Mouse (Mus musculus): ENCODE measurements around the gene Bsg. TPM values are rescaled to one million over a fixed set of nuclear protein-coding genes. Genes with fewer than 3 reads are reported as not detected.

Bsg gene
- polyA plus RNA-seq, 1 experiment from 2014 or later = 1,200 TPM

GRCm38 (mm10) chr10:79726090-79726489 lies 21.8 kb downstream of the Bsg start:
- 45% methylated on average over 11 of the region's 11 CpGs for WGBS
- Histone ChIP-seq H3K4me1 (ENCODE audit: control insufficient read depth in 2 of 2, insufficient read depth in 2 of 2, low read length in 2 of 2) (peaks cover 6 to 12% of the 10 kb centered on the region in 2 experiments; a peak in 3 of 4 replicates), H3K27ac (replicated peaks in 1 of 2; ENCODE audit: control insufficient read depth in 1 of 2, insufficient read depth in 1 of 2, low read depth in 2 of 2, low read length in 2 of 2) (no peak overlapping the region), H3K4me3 (ENCODE audit: control insufficient read depth in 1 of 2, insufficient read depth in 1 of 2, low read depth in 1 of 2, low read length in 2 of 2) (no peak overlapping the region), H3K27me3 (ENCODE audit: control insufficient read depth, insufficient read depth, low read length) (no peaks in the 10 kb centered on the region), H3K9me3 (ENCODE audit: control insufficient read depth, low read length) (no peaks in the 10 kb centered on the region), H3K9ac (ENCODE audit: low read length) (no peak overlapping the region), H3K4me2 (ENCODE audit: low read length) (no peak overlapping the region), H3K36me3 (ENCODE audit: control insufficient read depth, insufficient read depth, low read length) (no peaks in the 10 kb centered on the region)
- no peak for ATAC-seq (ENCODE audit: insufficient number of reproducible peaks, insufficient read depth, low FRiP score, low read depth)

GRCm38 (mm10) chr10:79728323-79729249 lies 24.3 kb downstream of the Bsg start:
- ATAC-seq (ENCODE audit: insufficient number of reproducible peaks, insufficient read depth, low FRiP score, low read depth) = no peak
- Histone ChIP-seq H3K4me3 (ENCODE audit: control insufficient read depth in 1 of 2, insufficient read depth in 1 of 2, low read depth in 1 of 2, low read length in 2 of 2) (no peak overlapping the region), H3K4me2 (ENCODE audit: low read length) (no peak overlapping the region), H3K9ac (ENCODE audit: low read length) (no peak overlapping the region), H3K4me1 (ENCODE audit: control insufficient read depth in 2 of 2, insufficient read depth in 2 of 2, low read length in 2 of 2) (peaks cover 6 to 10% of the 10 kb centered on the region in 2 experiments; a peak in 3 of 4 replicates), H3K36me3 (ENCODE audit: control insufficient read depth, insufficient read depth, low read length) (no peaks in the 10 kb centered on the region), H3K27ac (replicated peaks in 1 of 2; ENCODE audit: control insufficient read depth in 1 of 2, insufficient read depth in 1 of 2, low read depth in 2 of 2, low read length in 2 of 2) (no peak overlapping the region), H3K27me3 (ENCODE audit: control insufficient read depth, insufficient read depth, low read length) (no peaks in the 10 kb centered on the region), H3K9me3 (ENCODE audit: control insufficient read depth, low read length) (peaks cover 4% of the 10 kb centered on the region; the same call in 1 of the 2 replicates)
- WGBS = 67% methylated on average over 28 of the region's 28 CpGs

- no peak for ATAC-seq (ENCODE audit: insufficient number of reproducible peaks, insufficient read depth, low FRiP score, low read depth)
- no peak overlapping the region for H3K27ac ChIP-seq (replicated peaks in 1 of 2; ENCODE audit: control insufficient read depth in 1 of 2, insufficient read depth in 1 of 2, low read depth in 2 of 2, low read length in 2 of 2)
- WGBS = 63% methylated on average over 13 of the region's 13 CpGs
Measured at GRCm38 (mm10) chr10:79729357-79729965, 25.2 kb downstream of the Bsg start.

GRCm38 (mm10) chr10:79732500-79732899 lies 28.2 kb downstream of the Bsg start:
- Histone ChIP-seq H3K9ac (ENCODE audit: low read length) (no peak overlapping the region), H3K27ac (replicated peaks in 1 of 2; ENCODE audit: control insufficient read depth in 1 of 2, insufficient read depth in 1 of 2, low read depth in 2 of 2, low read length in 2 of 2) (no peak overlapping the region), H3K4me2 (ENCODE audit: low read length) (no peak overlapping the region), H3K36me3 (ENCODE audit: control insufficient read depth, insufficient read depth, low read length) (peaks cover 33% of the 10 kb centered on the region), H3K27me3 (ENCODE audit: control insufficient read depth, insufficient read depth, low read length) (peaks cover 8% of the 10 kb centered on the region; the same call in 1 of the 2 replicates), H3K4me3 (ENCODE audit: control insufficient read depth in 1 of 2, insufficient read depth in 1 of 2, low read depth in 1 of 2, low read length in 2 of 2) (no peak overlapping the region), H3K9me3 (ENCODE audit: control insufficient read depth, low read length) (peaks cover 22% of the 10 kb centered on the region), H3K4me1 (ENCODE audit: control insufficient read depth in 2 of 2, insufficient read depth in 2 of 2, low read length in 2 of 2) (peaks cover 2 to 4% of the 10 kb centered on the region in 2 experiments; a peak in 3 of 4 replicates)
- ATAC-seq (ENCODE audit: insufficient number of reproducible peaks, insufficient read depth, low FRiP score, low read depth) = no peak
- 95% methylated on average over 1 of the region's 1 CpGs for WGBS

More at GRCm38 (mm10) chr10:79729357-79729965, 25.2 kb downstream of the Bsg start:
- Histone ChIP-seq H3K36me3 (ENCODE audit: control insufficient read depth, insufficient read depth, low read length) (peaks cover 7% of the 10 kb centered on the region), H3K9ac (ENCODE audit: low read length) (0 out of 2 replicates have a peak overlapping the region, but pooled peaks have one; percentile 11), H3K4me3 (ENCODE audit: control insufficient read depth in 1 of 2, insufficient read depth in 1 of 2, low read depth in 1 of 2, low read length in 2 of 2) (no peak overlapping the region), H3K4me2 (ENCODE audit: low read length) (no peak overlapping the region), H3K9me3 (ENCODE audit: control insufficient read depth, low read length) (peaks cover 4% of the 10 kb centered on the region; the same call in 1 of the 2 replicates), H3K4me1 (ENCODE audit: control insufficient read depth in 2 of 2, insufficient read depth in 2 of 2, low read length in 2 of 2) (peaks cover 2 to 4% of the 10 kb centered on the region in 2 experiments; a peak in 3 of 4 replicates), H3K27me3 (ENCODE audit: control insufficient read depth, insufficient read depth, low read length) (no peaks in the 10 kb centered on the region)

- 78% methylated on average over 15 of the region's 15 CpGs for WGBS
- peaks cover 2 to 4% of the 10 kb centered on the region in 2 experiments; a peak in 3 of 4 replicates for H3K4me1 ChIP-seq (ENCODE audit: control insufficient read depth in 2 of 2, insufficient read depth in 2 of 2, low read length in 2 of 2)
- H3K4me3 ChIP-seq (ENCODE audit: control insufficient read depth in 1 of 2, insufficient read depth in 1 of 2, low read depth in 1 of 2, low read length in 2 of 2) = no peak overlapping the region
- no peak overlapping the region for H3K27ac ChIP-seq (replicated peaks in 1 of 2; ENCODE audit: control insufficient read depth in 1 of 2, insufficient read depth in 1 of 2, low read depth in 2 of 2, low read length in 2 of 2)
- ATAC-seq (ENCODE audit: insufficient number of reproducible peaks, insufficient read depth, low FRiP score, low read depth) = no peak
- peaks cover 46% of the 10 kb centered on the region for H3K36me3 ChIP-seq (ENCODE audit: control insufficient read depth, insufficient read depth, low read length)
- no peak overlapping the region for H3K9ac ChIP-seq (ENCODE audit: low read length)
- H3K9me3 ChIP-seq (ENCODE audit: control insufficient read depth, low read length) = peaks cover 35% of the 10 kb centered on the region
- peaks cover 8% of the 10 kb centered on the region; the same call in 1 of the 2 replicates for H3K27me3 ChIP-seq (ENCODE audit: control insufficient read depth, insufficient read depth, low read length)
- H3K4me2 ChIP-seq (ENCODE audit: low read length) = no peak overlapping the region
Measured at GRCm38 (mm10) chr10:79733847-79734246, 29.6 kb downstream of the Bsg start.

- peaks cover 50% of the 10 kb centered on the region for H3K9me3 ChIP-seq (ENCODE audit: control insufficient read depth, low read length)
- no peak overlapping the region for H3K4me3 ChIP-seq (ENCODE audit: control insufficient read depth in 1 of 2, insufficient read depth in 1 of 2, low read depth in 1 of 2, low read length in 2 of 2)
- WGBS = 25% methylated on average over 42 of the region's 52 CpGs
- H3K27me3 ChIP-seq (ENCODE audit: control insufficient read depth, insufficient read depth, low read length) = peaks cover 8% of the 10 kb centered on the region; the same call in 1 of the 2 replicates
- H3K4me2 ChIP-seq (ENCODE audit: low read length) = peak overlapping the region; percentile 25; the same call in 1 of the 2 replicates
- no peaks in the 10 kb centered on the region for H3K4me1 ChIP-seq (ENCODE audit: control insufficient read depth in 2 of 2, insufficient read depth in 2 of 2, low read length in 2 of 2)
- peaks cover 61% of the 10 kb centered on the region for H3K36me3 ChIP-seq (ENCODE audit: control insufficient read depth, insufficient read depth, low read length)
- no peak overlapping the region for H3K27ac ChIP-seq (replicated peaks in 1 of 2; ENCODE audit: control insufficient read depth in 1 of 2, insufficient read depth in 1 of 2, low read depth in 2 of 2, low read length in 2 of 2)
- no peak overlapping the region for H3K9ac ChIP-seq (ENCODE audit: low read length)
- no peak for ATAC-seq (ENCODE audit: insufficient number of reproducible peaks, insufficient read depth, low FRiP score, low read depth)
Measured at GRCm38 (mm10) chr10:79735361-79735760, 31.1 kb downstream of the Bsg start.

GRCm38 (mm10) chr10:79736706-79737105 lies 32.4 kb downstream of the Bsg start:
- Histone ChIP-seq H3K4me1 (ENCODE audit: control insufficient read depth in 2 of 2, insufficient read depth in 2 of 2, low read length in 2 of 2) (no peaks in the 10 kb centered on the region), H3K36me3 (ENCODE audit: control insufficient read depth, insufficient read depth, low read length) (peaks cover 75% of the 10 kb centered on the region), H3K4me3 (ENCODE audit: control insufficient read depth in 1 of 2, insufficient read depth in 1 of 2, low read depth in 1 of 2, low read length in 2 of 2) (no peak overlapping the region), H3K9ac (ENCODE audit: low read length) (no peak overlapping the region), H3K9me3 (ENCODE audit: control insufficient read depth, low read length) (peaks cover 57% of the 10 kb centered on the region), H3K4me2 (ENCODE audit: low read length) (no peak overlapping the region), H3K27ac (replicated peaks in 1 of 2; ENCODE audit: control insufficient read depth in 1 of 2, insufficient read depth in 1 of 2, low read depth in 2 of 2, low read length in 2 of 2) (no peak overlapping the region), H3K27me3 (ENCODE audit: control insufficient read depth, insufficient read depth, low read length) (peaks cover 8% of the 10 kb centered on the region; the same call in 1 of the 2 replicates)
- WGBS = 81% methylated on average over 14 of the region's 14 CpGs
- no peak for ATAC-seq (ENCODE audit: insufficient number of reproducible peaks, insufficient read depth, low FRiP score, low read depth)
